Mouse (Mus musculus) mouse trophoblast stem cell (cell line): ENCODE measurements around the gene Gpr3.

Experiments
- in situ Hi-C, 2 experiments: fragments of 300-500 bp; cut with MseI, MboI; formaldehyde crosslinking; loops; 2 replicates in 1 of 2; 3 replicates in 1 of 2; pipeline ENCODE4 v1.15.1; 2025

Gene Gpr3

GRCm38 (mm10) chr4:133233285-133233976 is 21.1 kb upstream of the Gpr3 start:
- in situ Hi-C loops, result no loop called here

GRCm38 (mm10) chr4:133229582-133229981 is 17.2 kb upstream of the Gpr3 start:
- in situ Hi-C loops, result no loop called here

GRCm38 (mm10) chr4:133227636-133228035 is 15.3 kb upstream of the Gpr3 start:
- in situ Hi-C loops, result no loop called here

- in situ Hi-C loops, result no loop called here
Measured at GRCm38 (mm10) chr4:133226073-133226472, 13.7 kb upstream of the Gpr3 start.

GRCm38 (mm10) chr4:133223875-133224274 is 11.5 kb upstream of the Gpr3 start:
- in situ Hi-C loops, result no loop called here

- in situ Hi-C loops, result no loop called here
Measured at GRCm38 (mm10) chr4:133221701-133222100, 9.4 kb upstream of the Gpr3 start.

GRCm38 (mm10) chr4:133220656-133221055 is 8.3 kb upstream of the Gpr3 start:
- in situ Hi-C loops, result no loop called here

GRCm38 (mm10) chr4:133218745-133219144 is 6.4 kb upstream of the Gpr3 start:
- in situ Hi-C loops, result no loop called here

GRCm38 (mm10) chr4:133217641-133218040 is 5.3 kb upstream of the Gpr3 start:
- in situ Hi-C loops, result no loop called here

GRCm38 (mm10) chr4:133213661-133214060 is 1.3 kb upstream of the Gpr3 start:
- in situ Hi-C loops, result no loop called here

GRCm38 (mm10) chr4:133213268-133213590 is 893 bp upstream of the Gpr3 start:
- in situ Hi-C loops, result no loop called here

GRCm38 (mm10) chr4:133212562-133213267 is 379 bp upstream of the Gpr3 start:
- in situ Hi-C loops, result no loop called here

- in situ Hi-C loops, result no loop called here
Measured at GRCm38 (mm10) chr4:133210788-133211390, 1.4 kb downstream of the Gpr3 start.

GRCm38 (mm10) chr4:133210023-133210787 is 2.1 kb downstream of the Gpr3 start:
- in situ Hi-C loops, result no loop called here

- in situ Hi-C loops, result no loop called here
Measured at GRCm38 (mm10) chr4:133209366-133209765, 3.0 kb downstream of the Gpr3 start.

GRCm38 (mm10) chr4:133204379-133204778 is 8.0 kb downstream of the Gpr3 start:
- in situ Hi-C loops, result no loop called here

- in situ Hi-C loops, result no loop called here
Measured at GRCm38 (mm10) chr4:133203591-133203990, 8.7 kb downstream of the Gpr3 start.

GRCm38 (mm10) chr4:133202254-133202653 is 10.1 kb downstream of the Gpr3 start:
- in situ Hi-C loops, result no loop called here

GRCm38 (mm10) chr4:133201006-133201771 is 11.1 kb downstream of the Gpr3 start:
- in situ Hi-C loops, result no loop called here

GRCm38 (mm10) chr4:133200343-133200742 is 12.0 kb downstream of the Gpr3 start:
- in situ Hi-C loops, result no loop called here

GRCm38 (mm10) chr4:133199743-133200142 is 12.6 kb downstream of the Gpr3 start:
- in situ Hi-C loops, result no loop called here
